Mouse (Mus musculus) spleen, postnatal 10 days (tissue): ENCODE data around the gene Zfp652.

Source experiments
- DNase-seq, 2 experiments: peaks; one replicate each; pipeline ENCODE4 v3.0.0; 2021 to 2022; ENCODE audit warnings: low spot score in 2 of 2

The Zfp652 gene

DNA sequence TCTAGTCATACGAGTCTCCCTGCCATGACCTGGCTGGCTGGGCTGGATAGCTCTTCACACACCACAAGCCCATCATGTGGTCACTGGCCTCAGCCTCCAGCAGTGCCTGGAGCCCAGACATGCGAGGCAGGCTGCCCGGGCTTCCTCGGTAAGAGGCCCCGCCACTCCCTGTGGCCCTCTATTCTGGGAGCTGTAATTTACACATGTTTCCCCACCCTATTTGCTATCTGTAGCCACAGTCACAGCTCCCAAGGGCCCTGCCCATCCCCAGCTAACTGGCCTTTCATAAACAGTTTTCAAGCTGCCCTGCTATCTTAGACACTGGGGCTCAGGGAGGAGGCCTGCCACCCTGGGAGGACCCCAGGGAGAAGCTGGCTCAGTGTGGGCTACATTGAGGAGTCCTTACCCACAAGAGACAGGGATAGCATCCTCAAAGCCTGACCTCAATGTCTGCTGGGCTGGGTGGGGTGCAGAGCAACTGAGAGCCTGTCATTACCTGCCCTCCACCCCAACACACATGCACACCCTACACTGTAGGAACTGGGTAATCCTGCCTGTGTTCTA is 96.1 kb downstream of the Zfp652 start:
- DNase-seq = peak; percentile 80 to 82

DNA sequence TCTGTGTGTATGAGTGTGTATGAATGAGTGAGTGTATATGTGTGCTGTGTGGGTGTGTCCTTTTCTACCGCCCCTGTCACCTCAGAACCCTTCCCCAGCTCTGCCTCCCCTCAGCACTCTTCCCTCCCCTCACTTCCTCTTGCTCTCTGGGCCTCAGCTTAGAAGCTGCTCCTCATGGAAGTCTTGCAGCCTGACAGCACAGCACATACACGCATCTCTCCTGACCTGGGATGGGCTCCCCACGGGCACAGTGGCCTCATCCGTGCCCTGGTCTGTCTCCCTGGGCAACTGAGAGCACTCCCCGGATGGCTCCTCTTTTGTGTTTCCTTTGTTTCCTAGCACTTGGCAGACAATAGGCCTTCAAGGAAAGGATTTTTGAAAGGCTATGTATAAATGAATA is 97.1 kb downstream of the Zfp652 start:
- DNase-seq = peak; percentile 39 to 59

DNA sequence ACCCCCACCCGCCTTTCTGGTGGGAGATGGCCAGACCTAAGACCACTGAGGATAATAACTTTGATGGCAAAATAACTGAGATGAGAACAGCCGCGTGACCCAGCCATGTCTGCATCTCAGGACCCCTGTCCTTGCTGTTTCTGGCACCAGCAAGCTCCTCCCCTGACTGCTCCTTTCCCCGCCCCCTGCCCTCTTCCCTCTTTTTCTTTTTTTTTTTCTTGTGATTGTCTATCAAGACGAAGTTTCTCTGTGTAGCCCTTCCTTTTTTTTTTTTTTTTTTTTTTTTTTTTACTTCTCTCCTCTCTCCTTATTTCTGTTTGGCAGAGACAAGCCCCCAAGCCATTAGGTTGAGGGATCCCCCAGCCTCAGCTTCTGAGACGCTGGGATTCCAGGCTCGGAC is 98.4 kb downstream of the Zfp652 start:
- no peak for DNase-seq

DNA sequence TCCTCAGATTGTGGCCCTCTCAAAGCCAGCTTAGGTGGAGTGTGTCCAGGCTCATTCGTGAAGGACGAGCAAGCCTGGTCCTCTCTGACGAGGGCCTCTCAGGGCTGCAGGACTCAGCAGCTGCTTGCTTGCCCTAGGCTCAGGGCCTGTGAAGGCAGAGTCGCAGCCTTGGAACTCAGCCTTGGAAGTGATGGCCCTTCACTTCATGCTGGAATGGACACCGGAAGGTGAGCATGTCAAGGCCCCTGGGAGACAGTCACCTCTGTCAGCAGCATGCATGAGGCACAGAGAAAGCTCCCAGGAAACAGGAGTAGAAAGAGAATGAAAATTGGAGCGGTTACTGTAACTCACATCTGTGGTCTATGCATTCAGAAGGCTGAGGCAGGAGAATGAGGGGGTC is 99.3 kb downstream of the Zfp652 start:
- no peak for DNase-seq

DNA sequence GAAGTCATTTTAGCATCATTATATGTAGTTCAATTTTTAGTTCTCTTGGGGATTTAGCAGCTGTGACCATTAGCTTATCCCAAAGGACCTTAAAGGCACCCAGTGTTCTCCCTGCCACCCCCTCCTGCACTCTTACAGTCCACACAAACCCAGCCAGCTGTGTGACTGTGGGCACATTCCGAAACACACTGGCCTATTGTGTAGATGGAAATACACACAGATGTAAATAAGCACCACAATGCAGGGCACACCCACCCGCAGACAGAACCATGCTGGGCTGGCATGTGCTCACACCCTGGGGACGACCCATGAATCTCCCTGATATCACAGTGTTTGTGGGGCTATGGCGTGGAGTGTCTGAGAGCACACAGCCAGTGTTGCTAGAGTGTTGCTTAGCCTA is 99.8 kb downstream of the Zfp652 start:
- DNase-seq = no peak

DNA sequence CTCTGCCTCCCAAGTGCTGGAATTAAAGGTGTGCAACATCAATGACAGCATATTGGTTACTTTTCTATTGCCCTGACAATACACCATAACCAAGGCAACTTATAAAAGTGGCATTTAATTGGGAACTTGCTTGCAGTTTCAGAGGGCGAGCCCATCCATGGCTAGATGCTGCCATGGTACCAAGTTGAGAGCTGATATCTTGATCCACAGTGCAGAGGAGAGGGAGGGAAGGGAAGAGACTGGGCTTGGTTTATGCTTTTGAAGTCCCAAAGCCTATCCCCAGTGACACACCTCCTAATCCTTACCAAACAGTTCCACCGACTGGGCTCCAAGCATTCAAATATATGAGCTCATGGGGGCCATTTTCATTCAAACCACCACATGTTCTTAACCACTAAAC is 101.6 kb downstream of the Zfp652 start:
- no peak for DNase-seq

DNA sequence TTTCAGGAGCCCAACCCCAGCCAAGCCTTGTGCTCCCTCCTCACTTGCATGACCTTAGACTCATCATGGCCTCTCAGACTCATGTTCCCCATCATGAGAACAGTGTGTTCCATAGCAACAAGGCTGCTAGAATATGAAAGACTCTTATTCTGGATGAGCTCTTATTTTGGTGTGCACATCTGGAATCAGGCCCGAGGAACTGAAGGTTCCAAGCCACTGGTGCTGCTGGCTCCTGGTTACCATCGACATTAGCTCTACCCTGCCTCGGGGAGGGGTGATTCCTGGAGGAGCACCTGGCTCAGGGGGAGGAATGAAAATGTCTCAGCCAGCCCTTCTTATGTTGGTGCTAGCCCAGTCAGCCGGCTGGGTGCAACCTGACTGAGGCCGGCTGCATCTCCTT is 102.4 kb downstream of the Zfp652 start:
- no peak for DNase-seq

DNA sequence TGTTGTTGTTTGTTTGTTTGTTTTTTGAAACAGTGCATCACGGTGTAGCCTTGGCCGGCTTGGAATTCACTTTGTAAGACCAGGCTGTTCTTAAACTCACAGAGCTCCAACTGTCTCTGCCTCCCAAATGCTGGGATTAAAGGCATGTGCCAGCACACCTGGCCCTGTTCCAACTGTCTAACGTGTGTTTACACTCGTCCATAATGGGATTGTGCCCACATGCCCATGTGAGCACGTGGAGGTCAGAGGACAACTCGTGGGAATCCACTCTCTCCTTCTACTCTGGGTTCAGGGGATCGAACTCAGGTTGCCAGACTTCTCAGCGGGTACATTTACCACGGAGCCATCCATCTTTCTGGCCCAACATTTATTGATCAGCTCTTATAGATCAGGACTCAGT is 102.9 kb downstream of the Zfp652 start:
- DNase-seq = no peak

DNA sequence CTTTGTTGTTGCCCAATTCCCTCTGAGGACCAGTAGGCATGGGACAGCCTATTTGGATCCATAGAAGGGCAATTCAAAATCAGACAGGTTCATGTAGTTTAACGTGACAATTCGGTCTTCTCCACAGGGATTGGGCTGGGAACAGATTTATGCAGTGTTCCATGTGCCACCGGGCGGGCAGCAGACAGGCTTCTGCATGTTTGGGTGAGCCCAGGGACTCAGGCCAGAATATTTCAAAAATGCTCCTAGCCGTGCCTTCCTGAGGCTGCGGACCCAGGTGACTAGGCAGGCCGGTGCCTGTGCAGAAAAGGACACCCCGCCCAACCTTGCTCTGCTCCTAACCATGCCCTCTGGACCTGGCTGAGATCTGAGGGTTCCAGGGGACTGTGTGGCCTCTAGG is 106.7 kb downstream of the Zfp652 start:
- no peak for DNase-seq

DNA sequence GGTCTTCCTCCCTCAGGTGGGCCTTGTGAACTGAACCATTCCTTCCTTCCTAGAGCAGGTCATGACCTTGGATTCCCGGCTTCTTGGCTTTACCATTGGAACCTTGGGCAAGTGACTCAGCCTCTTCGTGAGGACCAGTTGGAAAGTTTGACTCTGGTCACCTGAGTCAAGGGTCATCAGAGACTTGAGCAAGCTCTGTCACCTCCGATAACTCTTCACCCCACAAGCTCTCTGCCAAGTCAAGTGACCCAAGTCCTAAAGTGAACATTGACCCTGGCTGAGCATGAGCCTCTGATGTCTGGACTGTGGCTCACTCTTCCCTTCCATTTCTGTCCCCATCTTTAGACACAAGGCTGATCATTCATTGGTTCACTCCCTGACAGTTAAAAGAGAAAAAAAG is 109.0 kb downstream of the Zfp652 start:
- DNase-seq = no peak

DNA sequence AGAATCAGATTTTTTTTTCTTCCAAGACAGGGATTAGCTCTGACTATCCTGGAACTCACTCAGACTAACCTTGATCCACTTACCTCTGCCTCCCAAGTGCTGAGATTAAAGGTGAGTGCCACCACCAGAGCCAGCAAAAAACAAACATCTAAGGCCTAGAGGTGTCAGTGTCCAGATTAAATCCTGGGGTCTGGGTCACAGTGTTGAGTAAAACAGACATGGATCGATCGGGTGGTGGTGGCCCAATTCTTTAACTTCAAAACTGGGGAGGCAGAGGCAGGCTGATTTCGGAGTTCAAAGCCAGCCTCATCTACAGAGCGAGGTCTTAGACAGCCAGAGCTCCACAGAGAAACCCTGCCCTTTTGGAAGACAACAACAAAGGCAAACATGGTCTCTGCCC is 110.0 kb downstream of the Zfp652 start:
- no peak for DNase-seq

DNA sequence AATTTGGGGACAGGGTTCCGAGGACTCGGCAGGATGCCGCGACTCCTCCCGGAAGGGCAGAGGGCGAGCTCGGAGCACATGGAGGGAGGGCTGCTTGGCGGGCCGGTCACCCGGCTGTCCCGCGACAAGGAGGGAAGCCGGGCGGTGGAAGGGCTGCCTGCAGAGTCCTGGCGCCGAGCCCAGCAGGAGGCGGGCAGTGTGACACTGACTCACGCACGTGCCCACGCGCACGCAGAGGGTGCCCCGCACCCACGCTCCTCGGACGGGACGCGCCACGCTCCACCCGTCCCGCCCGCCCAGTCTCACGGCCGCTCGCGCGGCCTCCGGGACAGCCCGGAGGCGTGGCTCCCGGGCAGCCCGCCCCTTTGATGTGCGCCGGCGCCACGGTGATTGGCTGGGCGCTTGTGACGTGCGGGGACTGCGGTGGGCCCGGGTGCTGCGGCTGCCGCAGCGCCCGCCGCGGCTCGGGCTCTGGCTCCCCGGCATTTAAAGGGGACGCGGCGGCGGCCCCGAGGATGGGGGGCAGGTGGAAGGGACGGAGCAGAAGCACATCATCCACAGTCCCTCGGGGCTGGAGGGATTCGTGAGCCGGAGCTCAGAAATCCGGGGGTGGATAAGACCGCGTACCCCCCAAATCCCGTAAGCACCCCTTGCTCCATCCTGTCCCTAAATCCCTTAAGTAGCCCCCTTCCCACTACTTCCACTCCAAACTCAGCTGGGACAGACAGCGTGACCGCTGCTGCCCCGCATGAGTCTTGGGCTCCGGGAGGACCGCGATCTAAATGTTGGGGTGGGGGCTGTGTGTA is 111.8 kb downstream of the Zfp652 start, which contains the start of gene Phospho1:
Phospho1 (plus strand) TSS at position 429 of the 806 bp plus-strand sequence.
- DNase-seq = peak; percentile 91 to 95

DNA sequence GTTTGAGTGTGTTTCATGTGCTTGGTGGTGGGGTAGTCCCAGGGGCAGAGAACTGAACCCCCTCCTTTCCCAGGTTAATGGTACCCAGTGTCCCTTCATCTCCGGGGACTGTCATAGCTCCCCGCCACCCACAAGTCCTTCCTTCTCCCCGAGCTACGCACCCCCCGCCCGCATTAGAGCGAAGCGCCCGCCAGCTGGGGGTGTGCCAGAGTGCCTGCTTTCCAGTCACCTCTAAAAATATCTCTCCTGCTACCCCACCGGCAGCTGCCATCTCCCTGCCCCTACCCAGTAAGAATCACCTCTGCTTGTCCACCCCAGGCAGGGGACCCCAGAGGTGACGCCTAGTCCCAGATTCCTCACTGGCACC is 112.4 kb downstream of the Zfp652 start:
- DNase-seq = peak; percentile 62 to 65

DNA sequence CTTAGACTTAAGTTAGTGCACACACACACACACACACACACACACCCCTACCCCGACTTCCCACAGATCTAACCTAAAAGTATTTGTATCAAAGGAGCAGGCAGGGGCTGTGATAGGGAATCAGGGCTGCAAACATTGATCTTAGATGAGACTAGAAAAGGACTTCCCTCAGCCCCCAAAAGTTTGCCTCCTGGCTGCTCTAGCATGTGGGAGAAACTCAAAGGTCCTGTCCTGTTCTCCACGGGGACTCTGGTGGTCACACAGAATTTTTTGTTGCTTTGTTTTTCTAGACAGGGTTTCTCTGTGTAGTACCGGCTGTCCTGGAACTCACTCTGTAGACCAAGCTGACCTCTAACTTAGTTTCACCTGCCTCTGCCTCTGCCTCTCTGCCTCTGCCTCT is 113.2 kb downstream of the Zfp652 start:
- peak in 1 of 2 experiments; percentile 36 for DNase-seq

DNA sequence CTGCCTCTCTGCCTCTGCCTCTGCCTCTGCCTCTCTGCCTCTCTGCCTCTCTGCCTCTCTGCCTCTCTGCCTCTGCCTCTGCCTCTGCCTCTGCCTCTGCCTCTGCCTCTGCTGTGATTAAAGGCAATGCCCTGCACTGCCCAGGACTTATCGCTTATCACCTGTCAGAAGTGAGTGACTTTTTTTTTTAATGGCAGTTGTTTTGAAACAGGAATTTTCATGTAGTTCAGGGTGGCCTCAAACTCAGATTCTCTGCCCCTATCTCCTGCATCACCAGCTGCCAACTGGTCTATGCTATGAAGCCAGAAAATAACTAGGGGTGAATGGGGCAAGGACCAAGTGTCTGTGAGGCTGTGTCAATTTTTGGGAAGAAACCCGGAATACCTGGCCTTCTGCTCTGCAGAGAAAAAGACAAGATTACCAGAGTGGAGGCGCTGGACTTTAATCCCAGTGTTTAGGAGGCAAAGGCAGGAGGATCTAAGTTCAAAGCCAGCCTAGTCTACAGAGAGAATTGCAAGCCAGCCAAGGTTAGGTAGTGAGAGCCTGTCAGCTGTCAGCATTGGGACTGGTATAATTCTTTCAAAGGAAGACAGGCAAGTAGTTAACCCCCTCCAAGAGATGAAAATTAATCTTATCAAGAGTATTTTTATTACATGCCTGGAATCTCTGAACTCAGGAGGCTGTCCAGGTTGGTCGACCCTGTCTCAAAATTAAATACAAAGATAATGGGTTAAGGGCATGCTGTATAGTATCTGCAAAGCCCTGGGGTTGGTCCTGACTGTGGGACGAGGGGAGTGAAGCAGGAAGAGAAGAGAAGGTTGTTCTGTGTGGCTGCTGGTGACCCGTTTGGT is 114.1 kb downstream of the Zfp652 start:
- peak in 1 of 2 experiments; percentile 47 for DNase-seq

DNA sequence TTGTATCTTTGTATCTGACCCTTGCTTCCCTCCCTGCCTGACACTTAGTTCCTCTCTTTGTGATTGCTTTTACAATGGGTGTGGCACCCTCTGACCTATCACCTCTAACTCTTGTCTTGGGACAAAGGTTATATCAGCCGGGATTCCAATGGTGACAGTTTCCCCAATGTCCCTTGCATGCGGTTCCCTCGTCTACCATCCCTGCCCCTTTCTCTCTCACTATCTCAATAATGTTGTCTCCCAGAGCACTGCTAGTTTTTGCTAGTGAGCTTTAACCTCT is 114.6 kb downstream of the Zfp652 start:
- DNase-seq = no peak

DNA sequence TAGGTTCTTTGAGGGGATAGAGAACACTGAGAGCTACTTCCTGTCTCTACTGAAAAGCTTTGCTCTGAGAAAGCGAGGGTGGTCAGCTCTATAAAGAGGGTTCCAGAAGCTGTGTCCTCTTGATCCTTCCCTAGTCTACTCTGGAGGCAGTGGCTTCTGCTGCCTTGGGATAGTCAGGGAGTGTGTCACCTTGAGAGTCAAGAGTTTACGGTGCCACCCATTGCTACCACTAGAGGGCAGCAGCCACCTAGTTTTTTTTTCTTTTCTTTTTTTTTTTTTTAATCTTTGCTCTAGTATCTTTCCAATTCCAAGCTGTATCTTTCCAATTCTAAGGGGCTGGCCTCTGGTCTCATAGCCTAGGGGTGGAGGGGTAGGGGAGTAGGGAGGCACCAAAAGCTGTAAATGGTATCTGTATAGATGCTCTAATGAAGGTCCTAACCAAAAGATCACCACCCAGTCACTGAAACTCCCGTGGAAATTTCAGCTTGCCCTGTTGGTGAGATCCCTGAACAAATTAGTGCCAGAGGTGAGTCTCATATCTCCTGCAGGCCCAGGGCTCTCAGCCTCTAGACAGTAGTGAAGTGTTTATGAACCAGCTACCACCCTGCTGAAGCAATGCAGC is 115.1 kb downstream of the Zfp652 start:
- DNase-seq = peak; percentile 78 to 87

DNA sequence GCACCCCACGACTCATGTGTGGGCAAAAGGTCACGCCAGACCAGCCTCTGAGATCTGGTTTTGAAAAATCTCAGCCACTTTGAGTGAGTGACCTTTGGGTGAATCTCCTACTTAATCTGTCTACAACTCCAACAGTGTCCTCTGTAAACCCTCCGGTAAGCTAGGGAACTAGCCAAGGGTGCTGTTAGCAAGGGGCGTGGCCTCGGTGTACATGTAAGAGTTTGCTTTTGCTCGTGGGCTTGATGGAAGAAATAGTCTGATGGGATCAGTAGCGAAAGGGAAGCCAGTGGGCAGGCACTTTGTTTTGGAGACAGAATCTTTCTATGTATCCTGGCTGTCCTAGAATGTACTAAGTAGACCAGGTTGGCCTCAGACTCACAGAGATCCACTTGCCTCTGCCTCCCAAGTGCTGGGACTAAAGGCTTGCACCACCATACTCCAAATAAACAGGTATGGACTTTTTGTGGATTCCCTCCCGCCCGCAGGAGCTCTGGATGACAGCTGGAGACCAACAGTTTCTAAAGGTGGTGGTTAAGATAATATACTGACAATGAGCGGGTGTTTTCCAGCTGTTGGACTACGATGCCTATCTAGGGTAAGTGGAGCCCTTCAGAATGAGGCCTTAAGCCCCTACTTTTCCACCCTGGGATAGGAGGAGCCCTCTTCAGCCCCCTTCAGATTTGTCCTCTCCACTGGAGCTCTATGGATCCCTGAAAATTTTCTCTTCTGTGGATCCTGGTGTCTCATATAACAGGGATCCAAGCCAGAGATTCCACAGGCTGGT is 115.9 kb downstream of the Zfp652 start:
- no peak for DNase-seq

DNA sequence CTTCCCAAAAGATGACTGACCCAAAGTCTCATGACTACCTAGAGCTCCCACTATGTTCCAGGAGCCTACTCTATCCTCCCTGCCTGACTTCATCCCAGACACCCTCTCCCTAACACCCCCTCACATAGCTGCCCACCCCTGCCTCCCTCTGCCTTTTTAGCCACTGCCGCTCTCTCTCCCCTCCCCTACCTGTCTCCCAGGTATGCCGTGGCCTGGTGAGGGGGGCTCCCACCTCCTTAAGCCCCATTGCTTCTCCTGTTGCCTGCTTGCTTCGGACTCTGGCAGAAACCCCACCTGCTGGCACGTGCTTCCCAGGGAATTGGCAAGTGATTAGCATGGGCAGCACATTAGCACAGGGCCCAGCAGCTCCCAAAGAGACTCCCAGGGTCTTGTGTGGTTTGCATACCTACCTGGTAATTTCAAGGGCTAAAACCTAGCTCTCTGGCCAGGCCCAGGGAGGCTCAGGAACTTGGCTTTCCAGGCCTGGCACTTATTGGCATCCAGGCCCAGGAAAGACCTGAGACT is 117.1 kb downstream of the Zfp652 start:
- DNase-seq = no peak

DNA sequence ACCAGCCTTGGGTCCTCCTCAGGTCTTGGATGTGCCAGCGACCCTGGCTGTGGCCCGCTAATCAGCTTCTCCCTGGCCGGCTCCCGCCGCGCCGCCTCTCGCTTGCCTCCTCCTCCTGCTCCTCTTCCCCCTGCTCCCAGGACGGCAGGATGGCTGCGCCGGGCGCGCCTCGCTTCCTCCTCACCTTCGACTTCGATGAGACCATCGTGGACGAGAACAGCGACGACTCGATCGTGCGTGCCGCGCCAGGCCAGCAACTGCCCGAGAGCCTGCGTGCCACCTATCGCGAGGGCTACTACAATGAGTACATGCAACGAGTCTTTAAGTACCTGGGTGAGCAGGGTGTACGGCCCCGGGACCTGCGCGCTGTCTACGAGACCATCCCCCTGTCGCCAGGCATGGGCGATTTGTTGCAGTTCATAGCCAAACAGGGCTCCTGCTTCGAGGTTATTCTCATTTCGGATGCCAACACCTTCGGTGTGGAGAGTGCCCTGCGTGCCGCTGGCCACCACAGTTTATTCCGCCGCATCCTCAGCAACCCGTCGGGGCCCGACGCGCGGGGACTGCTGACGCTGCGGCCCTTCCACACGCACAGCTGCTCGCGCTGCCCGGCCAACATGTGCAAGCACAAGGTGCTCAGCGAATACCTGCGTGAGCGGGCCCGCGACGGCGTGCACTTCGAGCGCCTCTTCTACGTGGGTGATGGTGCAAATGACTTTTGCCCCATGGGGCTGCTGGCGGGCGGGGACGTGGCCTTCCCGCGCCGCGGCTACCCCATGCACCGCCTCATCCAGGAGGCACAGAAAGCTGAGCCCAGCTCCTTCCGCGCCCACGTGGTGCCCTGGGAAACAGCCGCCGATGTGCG is 118.2 kb downstream of the Zfp652 start:
- DNase-seq = peak; percentile 53 to 56

DNA sequence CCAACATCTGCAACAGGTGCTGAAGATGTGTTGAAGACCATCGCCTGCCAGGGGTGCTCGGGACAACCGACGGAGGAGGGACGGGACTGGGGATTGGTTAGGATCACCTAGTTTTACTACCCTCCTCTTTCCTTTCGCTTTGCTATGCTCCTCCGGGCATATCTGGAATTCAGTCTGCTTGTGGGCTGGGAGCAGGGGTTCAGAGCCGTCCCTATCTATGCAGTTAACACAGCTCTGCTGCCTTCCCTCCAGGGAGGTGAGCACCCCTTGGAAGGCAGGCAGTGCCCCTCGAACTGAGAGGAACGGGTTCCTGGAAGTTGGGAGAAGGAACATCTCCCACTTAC is 118.8 kb downstream of the Zfp652 start:
- DNase-seq = peak in 1 of 2 experiments; percentile 49
